Mouse (Mus musculus) neural tube, embryonic 12.5 days (tissue): ENCODE measurements at regions not wholly inside any gene's neighbourhood (a gene's known extent, or its start where the extent isn't known, plus 50 kb on each side); places are given as distances from the start of the nearest gene placed in this dataset.

Experiments
- ATAC-seq: fragments of 200-750 bp; cut with Nextera tagmentation; 2 replicates; pipeline ENCODE4 v1.8.0; 2017; ENCODE audit warnings: low read depth, mild to moderate bottlenecking, moderate TSS enrichment, moderate library complexity; ENCODE audit not compliant: low FRiP score
- H3K27ac ChIP-seq: fragments of 300-500 bp; sonication (generic); 2 replicates; pipeline ENCODE4 v1.5.1; 2016
- H3K27me3 ChIP-seq: fragments of 300-500 bp; sonication (generic); replicated peaks from 2 replicates; pipeline ENCODE4 v1.6.1; 2016; ENCODE audit warnings: mild to moderate bottlenecking
- H3K36me3 ChIP-seq: fragments of 300-500 bp; sonication (generic); 2 replicates; pipeline ENCODE4 v1.6.1; 2016; ENCODE audit warnings: mild to moderate bottlenecking
- H3K4me1 ChIP-seq: fragments of 300-500 bp; sonication (generic); 2 replicates; pipeline ENCODE4 v1.6.1; 2016
- H3K4me2 ChIP-seq: fragments of 300-500 bp; sonication (generic); replicated peaks from 2 replicates; pipeline ENCODE4 v1.6.1; 2016; ENCODE audit warnings: mild to moderate bottlenecking
- H3K4me3 ChIP-seq: fragments of 300-500 bp; sonication (generic); 2 replicates; pipeline ENCODE4 v1.5.1; 2016
- H3K9ac ChIP-seq: fragments of 300-500 bp; sonication (generic); 2 replicates; pipeline ENCODE4 v1.6.1; 2016; ENCODE audit warnings: mild to moderate bottlenecking
- H3K9me3 ChIP-seq: fragments of 300-500 bp; sonication (generic); 2 replicates; pipeline ENCODE4 v1.6.1; 2016; ENCODE audit warnings: mild to moderate bottlenecking
- WGBS: fragments of 180-500 bp; shearing (Covaris S2); methylation state at CpG from one replicate; pipeline ENCODE4 v1.1.7; 2016; 5-methylcytosine and 5-hydroxymethylcytosine counted together

DNA sequence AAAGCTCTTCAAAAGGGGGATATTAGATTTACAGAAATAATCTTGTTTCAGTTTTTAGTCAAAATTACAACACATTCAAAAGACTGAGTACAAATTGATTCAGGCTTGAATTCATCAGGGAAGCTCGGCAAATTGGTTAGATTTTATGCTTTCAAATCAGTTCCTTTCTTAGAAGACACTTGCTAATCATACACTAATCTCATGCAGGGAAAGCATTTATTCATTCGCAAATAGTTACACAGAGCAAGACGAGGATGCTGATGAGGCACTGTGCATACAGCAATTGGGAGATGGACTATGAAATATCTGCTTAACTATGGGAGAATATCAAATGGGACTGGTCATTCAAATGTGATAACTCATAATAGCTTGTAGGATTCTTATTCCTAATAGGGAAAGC, 481.3 kb upstream of the Gm597 start:
- Histone ChIP-seq H3K4me2 (no peak overlapping the region), H3K9ac (no peak overlapping the region), H3K27me3 (no peaks in the 10 kb centered on the region), H3K4me3 (no peak overlapping the region), H3K9me3 (no peaks in the 10 kb centered on the region), H3K36me3 (no peaks in the 10 kb centered on the region), H3K27ac (no peak overlapping the region), H3K4me1 (no peaks in the 10 kb centered on the region)
- ATAC-seq: no peak
- WGBS: 70% methylated on average over 3 of the region's 3 CpGs

DNA sequence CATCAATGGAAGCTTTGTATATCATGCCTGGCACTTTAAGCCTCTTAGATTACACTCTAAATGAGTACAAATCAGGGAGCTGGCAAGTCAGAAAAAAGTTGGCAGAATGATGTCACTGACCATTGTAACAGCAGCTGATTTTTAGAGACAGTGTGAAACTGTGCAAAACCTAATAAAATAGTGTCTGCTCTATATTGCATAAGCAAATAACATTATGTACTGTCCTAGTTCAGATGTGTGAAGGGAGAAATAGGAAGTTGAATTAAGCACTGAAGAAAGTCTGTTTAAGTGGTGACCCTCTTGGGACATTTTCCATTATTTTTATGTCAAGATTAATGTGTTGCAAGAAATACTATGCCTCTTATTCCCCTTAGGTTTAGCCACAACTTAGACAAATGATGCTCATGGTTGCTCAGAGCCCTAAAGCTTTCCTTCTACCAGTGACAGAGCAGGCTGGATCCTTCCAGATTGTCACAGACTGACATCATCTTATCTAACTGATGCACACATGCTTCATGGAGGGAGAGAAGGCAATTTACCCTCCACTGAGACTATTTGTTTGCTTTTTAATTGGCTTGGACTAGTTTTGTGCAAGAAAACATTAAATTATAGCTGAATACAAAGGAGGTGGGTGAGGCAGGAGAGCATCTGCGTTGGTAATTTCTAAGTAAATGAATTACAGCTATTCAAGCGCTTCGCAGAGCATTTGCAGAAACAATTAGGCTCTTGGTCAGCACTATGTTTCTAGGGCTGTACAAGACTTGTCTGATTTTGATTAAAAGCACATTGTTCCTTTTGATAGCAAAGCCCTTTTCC, 436.9 kb upstream of the Gm597 start:
- Histone ChIP-seq H3K4me3 (no peak overlapping the region), H3K27ac (no peak overlapping the region), H3K9me3 (no peaks in the 10 kb centered on the region), H3K4me2 (no peak overlapping the region), H3K4me1 (no peaks in the 10 kb centered on the region), H3K36me3 (no peaks in the 10 kb centered on the region), H3K27me3 (no peaks in the 10 kb centered on the region), H3K9ac (no peak overlapping the region)
- peak; percentile 87 for ATAC-seq
- WGBS: 26% methylated on average over 3 of the region's 3 CpGs
